Mouse (Mus musculus) cortical plate, adult 2 months (tissue): ENCODE data around the gene Lim2. TPM values are rescaled to one million over a fixed set of nuclear protein-coding genes. Genes with fewer than 3 reads are reported as not detected.
A peak's percentile ranks its signal among the peaks of the same experiment; 100 is the strongest.

ENCODE experiments used
- H3K27ac ChIP-seq: fragments of 200-500 bp; 2 replicates; pipeline ENCODE4 v1.5.1; 2012; ENCODE audit warnings: low read length, control low read depth, inconsistent platforms; ENCODE audit not compliant: insufficient read depth
- H3K4me1 ChIP-seq: fragments of 200-500 bp; 2 replicates; pipeline ENCODE4 v1.6.1; 2011; ENCODE audit warnings: low read length; ENCODE audit not compliant: control insufficient read depth, insufficient read depth
- H3K4me3 ChIP-seq: fragments of 200-500 bp; 2 replicates; pipeline ENCODE4 v1.5.1; 2011; ENCODE audit warnings: mild to moderate bottlenecking, low read length, control low read depth; ENCODE audit not compliant: insufficient read depth
- CTCF ChIP-seq: fragments of 200-500 bp; IDR thresholded peaks from 2 replicates; pipeline ENCODE4 v1.5.1; 2011; ENCODE audit warnings: mild to moderate bottlenecking, control low read depth, low read length; ENCODE audit not compliant: insufficient read depth; ENCODE audit errors: extremely low read depth
- POLR2A ChIP-seq: fragments of 200-500 bp; IDR thresholded peaks from 2 replicates; pipeline ENCODE4 v1.6.1; 2011; ENCODE audit warnings: mild to moderate bottlenecking, low read length, control low read depth; ENCODE audit not compliant: insufficient read depth; ENCODE audit errors: extremely low read depth
- polyA plus RNA-seq: library from polyadenylated mRNA; depleted of rRNA; stranded (reverse); fragments of >200 nt; gene quantifications from 2 replicates; pipeline ENCODE4 v1.2.3, GENCODE M21; 2012

Lim2 gene
- polyA plus RNA-seq, 1 experiment: not detected

- TF ChIP-seq CTCF (no peak), POLR2A (no peak)
- H3K4me1 ChIP-seq: no peaks in the 10 kb centered on the region
- H3K4me3 ChIP-seq: no peak within 1 kb of the TSS
- H3K27ac ChIP-seq: no peak within 1 kb of the TSS
Observed at GRCm38 (mm10) chr7:43462851-43463250, 35.4 kb downstream of the Lim2 start, which contains the start of gene Vsig10l. Gene Vsig10l (plus strand): TSS chr7:43463151.

GRCm38 (mm10) chr7:43463976-43464375, 36.5 kb downstream of the Lim2 start:
- TF ChIP-seq POLR2A: no peak
- no peak for TF ChIP-seq CTCF
- no peaks in the 10 kb centered on the region for H3K4me1 ChIP-seq
- no peak overlapping the region for H3K27ac ChIP-seq
- H3K4me3 ChIP-seq: no peak overlapping the region

DNA sequence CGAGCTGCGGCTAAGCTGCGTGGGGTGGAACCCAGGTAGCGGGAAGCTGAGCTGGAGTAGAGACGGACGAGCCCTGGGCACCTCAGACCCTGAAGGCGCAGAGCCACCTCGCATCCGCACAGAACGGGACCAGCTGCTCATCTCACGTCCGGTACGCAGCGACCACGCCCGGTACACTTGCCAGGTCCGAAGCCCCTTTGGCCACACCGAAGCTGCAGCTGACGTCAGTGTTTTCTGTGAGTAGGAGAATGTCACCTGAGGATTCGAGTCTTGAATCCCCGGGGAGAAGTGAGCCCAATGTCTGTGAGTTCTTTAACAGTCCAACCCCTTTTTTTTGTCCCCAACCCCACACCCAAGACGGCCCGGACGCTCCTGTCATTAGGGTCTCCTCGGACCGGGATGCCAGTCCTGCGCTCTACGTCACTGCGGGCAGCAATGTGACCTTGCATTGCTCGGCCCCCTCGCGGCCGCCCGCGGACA, 37.4 kb downstream of the Lim2 start:
- Histone ChIP-seq H3K27ac (no peak overlapping the region), H3K4me1 (no peaks in the 10 kb centered on the region), H3K4me3 (peak overlapping the region; percentile 46; the same call in 1 of the 2 replicates)
- TF ChIP-seq CTCF (no peak), POLR2A (no peak)

DNA sequence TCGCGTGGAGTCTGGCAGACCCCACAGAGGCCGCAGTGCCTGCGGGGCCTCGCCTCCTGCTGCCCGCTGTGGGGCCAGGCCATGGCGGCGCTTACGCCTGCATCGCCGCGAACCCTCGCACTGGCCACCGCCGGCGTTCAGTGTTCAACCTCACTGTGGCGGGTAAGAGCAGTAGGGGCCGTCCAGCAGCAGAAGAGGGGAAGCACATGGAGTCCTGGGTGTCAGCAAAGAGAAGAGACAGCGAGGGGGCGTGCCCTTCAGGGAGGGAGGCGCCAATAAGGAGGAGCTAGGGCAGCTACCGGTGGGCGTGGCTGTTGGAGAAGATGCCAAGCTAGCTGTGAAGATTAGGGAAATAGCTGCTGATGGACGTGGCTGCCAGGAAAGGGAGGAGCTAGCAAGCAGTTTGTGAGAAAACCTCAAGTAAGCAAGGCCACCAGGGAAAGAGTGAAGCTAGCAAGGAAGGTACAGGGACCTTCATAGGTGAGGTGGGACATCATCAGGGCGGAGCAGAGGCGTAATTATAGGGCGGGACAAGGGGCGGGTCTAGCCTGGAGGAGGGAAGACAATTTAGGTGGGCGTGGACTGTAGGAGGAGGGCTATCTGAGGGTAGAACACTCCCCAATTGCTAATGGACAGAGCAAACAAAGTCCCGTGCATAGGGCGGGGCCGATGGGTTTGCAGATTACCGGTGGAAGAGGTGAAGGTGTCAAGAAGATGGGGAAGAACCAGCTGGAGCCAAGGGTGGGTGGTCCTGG, 38.1 kb downstream of the Lim2 start:
- H3K4me1 ChIP-seq: no peaks in the 10 kb centered on the region
- no peak overlapping the region for H3K27ac ChIP-seq
- peak overlapping the region; percentile 46 for H3K4me3 ChIP-seq
- no peak for TF ChIP-seq CTCF

- Histone ChIP-seq H3K27ac (no peak overlapping the region), H3K4me3 (peak overlapping the region; percentile 46)
Observed at GRCm38 (mm10) chr7:43466099-43466694, 38.7 kb downstream of the Lim2 start.

GRCm38 (mm10) chr7:43470373-43470772, 42.9 kb downstream of the Lim2 start:
- TF ChIP-seq POLR2A (no peak), CTCF (peak; percentile 52)

More at GRCm38 (mm10) chr7:43466099-43466694, 38.7 kb downstream of the Lim2 start:
- no peaks in the 10 kb centered on the region for H3K4me1 ChIP-seq
- TF ChIP-seq CTCF (peak; percentile 57), POLR2A (no peak)

DNA sequence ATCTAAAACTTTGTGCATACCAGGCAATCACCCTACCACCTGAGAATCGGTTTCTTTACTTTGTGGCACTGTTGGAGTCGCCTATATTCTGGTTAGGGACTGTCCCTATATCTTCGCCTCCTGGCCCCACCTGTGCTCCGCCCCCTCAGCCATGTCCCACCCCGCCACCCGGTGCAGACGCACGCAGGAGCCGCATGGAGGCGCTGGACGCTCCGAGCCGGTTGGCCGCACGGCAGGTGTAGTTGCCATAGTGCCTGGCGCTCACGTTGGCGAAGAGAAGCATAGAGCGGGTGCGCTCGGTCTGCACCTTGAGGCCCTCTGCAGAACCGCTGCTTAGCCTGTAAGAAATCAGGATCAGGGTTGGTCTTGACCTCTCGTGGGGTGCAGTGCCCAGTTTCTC, 48.2 kb downstream of the Lim2 start:
- Histone ChIP-seq H3K27ac (no peak overlapping the region), H3K4me3 (no peak overlapping the region), H3K4me1 (peaks cover 2% of the 10 kb centered on the region)
- TF ChIP-seq POLR2A (no peak), CTCF (no peak)

More at GRCm38 (mm10) chr7:43470373-43470772, 42.9 kb downstream of the Lim2 start:
- Histone ChIP-seq H3K4me3 (no peak overlapping the region), H3K27ac (no peak overlapping the region), H3K4me1 (no peaks in the 10 kb centered on the region)

GRCm38 (mm10) chr7:43476376-43476775, 48.9 kb downstream of the Lim2 start:
- Histone ChIP-seq H3K27ac (no peak overlapping the region), H3K4me1 (peaks cover 6% of the 10 kb centered on the region), H3K4me3 (no peak overlapping the region)
- TF ChIP-seq CTCF (no peak), POLR2A (no peak)

- H3K4me3 ChIP-seq: no peak overlapping the region
- TF ChIP-seq CTCF (no peak), POLR2A (no peak)
- H3K4me1 ChIP-seq: peaks cover 12% of the 10 kb centered on the region
- H3K27ac ChIP-seq: peak overlapping the region; percentile 34; the same call in 1 of the 2 replicates
Observed at GRCm38 (mm10) chr7:43481191-43481590, 53.7 kb downstream of the Lim2 start.
